Mouse (Mus musculus) midbrain, embryonic 13.5 days (tissue): ENCODE data around the gene Gpr160. TPM values are rescaled to one million over a fixed set of nuclear protein-coding genes. Genes with fewer than 3 reads are reported as not detected.
A peak's percentile ranks its signal among the peaks of the same experiment; 100 is the strongest.

Source experiments
- ATAC-seq: fragments of 200-750 bp; cut with Nextera tagmentation; 2 replicates; pipeline ENCODE4 v1.8.0; 2017; ENCODE audit warnings: mild to moderate bottlenecking, moderate TSS enrichment, moderate library complexity
- H3K27ac ChIP-seq: fragments of 300-500 bp; sonication (generic); 2 replicates; pipeline ENCODE4 v1.5.1; 2015; ENCODE audit warnings: inconsistent platforms, mild to moderate bottlenecking, moderate library complexity
- H3K27me3 ChIP-seq: fragments of 300-500 bp; sonication (generic); 2 replicates; pipeline ENCODE4 v1.6.1; 2015; ENCODE audit warnings: mild to moderate bottlenecking, inconsistent platforms
- H3K36me3 ChIP-seq: fragments of 300-500 bp; sonication (generic); 2 replicates; pipeline ENCODE4 v1.6.1; 2015; ENCODE audit warnings: mild to moderate bottlenecking, inconsistent platforms
- H3K4me1 ChIP-seq: fragments of 300-500 bp; sonication (generic); replicated peaks from 2 replicates; pipeline ENCODE4 v1.6.1; 2015; ENCODE audit warnings: inconsistent platforms
- H3K4me2 ChIP-seq: fragments of 300-500 bp; sonication (generic); replicated peaks from 2 replicates; pipeline ENCODE4 v1.6.1; 2015; ENCODE audit warnings: moderate library complexity, mild to moderate bottlenecking, inconsistent platforms
- H3K4me3 ChIP-seq: fragments of 300-500 bp; sonication (generic); replicated peaks from 2 replicates; pipeline ENCODE4 v1.5.1; 2015; ENCODE audit warnings: mild to moderate bottlenecking, inconsistent platforms
- H3K9ac ChIP-seq: fragments of 300-500 bp; sonication (generic); replicated peaks from 2 replicates; pipeline ENCODE4 v1.6.1; 2015; ENCODE audit warnings: mild to moderate bottlenecking, inconsistent platforms
- H3K9me3 ChIP-seq: fragments of 300-500 bp; sonication (generic); 2 replicates; pipeline ENCODE4 v1.6.1; 2016; ENCODE audit warnings: mild to moderate bottlenecking, inconsistent platforms
- whole genome bisulfite sequencing: fragments of 180-500 bp; shearing (Covaris S2); methylation state at CpG from one replicate; pipeline ENCODE4 v1.1.7; 2015; 5-methylcytosine and 5-hydroxymethylcytosine counted together
- polyA plus RNA-seq: library from polyadenylated mRNA; unstranded; fragments of >200 nt; fragmentation: Nextera tagmentation; extraction: Ambion mirVana; gene quantifications from 2 replicates; pipeline ENCODE4 v1.2.1, GENCODE M21; 2015

The Gpr160 gene
- polyA plus RNA-seq, 1 experiment from 2014 or later = 0.90 TPM

DNA sequence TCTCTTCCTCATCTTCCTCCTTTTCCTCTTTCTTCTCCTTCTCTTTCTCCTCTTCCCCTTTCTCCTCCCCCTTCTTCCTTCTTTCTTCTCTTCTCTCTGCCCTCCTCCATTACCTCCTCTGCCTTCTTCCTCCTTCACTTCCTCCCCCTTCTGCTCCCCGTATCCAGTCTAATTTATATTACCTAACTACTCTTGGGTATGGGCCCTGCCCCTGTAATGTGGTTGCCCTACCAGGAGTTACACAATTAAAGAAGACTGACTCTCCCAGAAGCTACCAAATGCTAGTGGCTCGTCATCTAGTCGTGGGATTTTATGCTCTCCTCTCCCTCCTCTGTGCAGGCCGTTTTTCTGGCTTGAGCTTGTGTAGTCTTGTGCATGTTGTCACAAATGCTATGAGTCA is 5.0 kb downstream of the Gpr160 start:
- no peak overlapping the region for H3K4me3 ChIP-seq
- H3K27ac ChIP-seq = no peak overlapping the region
- H3K9me3 ChIP-seq = no peaks in the 10 kb centered on the region
- H3K4me1 ChIP-seq = peaks cover 7% of the 10 kb centered on the region
- H3K4me2 ChIP-seq = no peak overlapping the region
- H3K27me3 ChIP-seq = peaks cover 19% of the 10 kb centered on the region
- H3K9ac ChIP-seq = no peak overlapping the region
- ATAC-seq = no peak
- WGBS = 90% methylated on average over 4 of the region's 4 CpGs
- no peaks in the 10 kb centered on the region for H3K36me3 ChIP-seq

DNA sequence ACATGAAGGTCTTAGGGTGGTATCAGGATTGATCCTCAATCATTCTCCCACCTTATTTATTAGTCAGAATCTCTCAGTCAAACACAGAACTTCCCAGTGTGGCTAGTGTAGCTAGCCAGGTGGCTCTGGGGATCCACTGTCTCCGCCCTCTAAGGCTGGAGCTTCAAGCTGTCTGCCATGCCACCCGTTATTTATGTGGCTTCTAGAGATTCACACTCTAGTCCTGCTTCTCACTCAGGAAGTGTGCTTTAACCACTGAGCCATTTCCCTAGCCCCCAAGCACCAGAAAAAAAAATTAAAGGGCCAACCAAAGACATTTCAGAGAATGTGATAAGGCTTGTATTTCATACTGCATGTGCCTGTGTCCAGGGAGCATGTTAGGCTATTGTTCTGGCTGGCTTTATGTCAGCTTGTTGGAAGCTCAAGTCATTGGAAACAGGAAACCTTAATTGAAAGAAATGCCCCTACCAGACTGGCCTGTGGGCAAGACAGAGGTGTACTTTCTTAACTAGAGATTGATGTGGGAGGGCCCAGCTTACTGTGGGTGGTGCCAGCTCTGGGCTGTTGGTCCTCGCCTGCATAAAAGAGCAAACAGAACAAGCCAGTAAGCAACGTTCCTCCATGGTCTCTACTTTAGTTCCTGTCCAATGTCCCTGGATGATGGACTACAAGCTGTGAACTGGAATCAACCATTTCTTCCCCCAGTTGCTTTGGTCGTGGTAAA is 8.1 kb downstream of the Gpr160 start:
- WGBS = 80% methylated on average over 5 of the region's 5 CpGs
- Histone ChIP-seq H3K4me3 (no peak overlapping the region), H3K27ac (no peak overlapping the region), H3K36me3 (no peaks in the 10 kb centered on the region), H3K4me1 (no peaks in the 10 kb centered on the region), H3K9me3 (no peaks in the 10 kb centered on the region), H3K27me3 (no peaks in the 10 kb centered on the region), H3K4me2 (no peak overlapping the region), H3K9ac (no peak overlapping the region)
- ATAC-seq = no peak

- H3K9me3 ChIP-seq = no peaks in the 10 kb centered on the region
- H3K9ac ChIP-seq = no peak overlapping the region
- WGBS = 95% methylated on average over 1 of the region's 1 CpGs
- no peaks in the 10 kb centered on the region for H3K36me3 ChIP-seq
- H3K27me3 ChIP-seq = no peaks in the 10 kb centered on the region
- no peak overlapping the region for H3K27ac ChIP-seq
- no peak overlapping the region for H3K4me2 ChIP-seq
- ATAC-seq = no peak
- no peak overlapping the region for H3K4me3 ChIP-seq
- no peaks in the 10 kb centered on the region for H3K4me1 ChIP-seq
These were observed 8.9 kb downstream of the Gpr160 start for GRCm38 (mm10) chr3:30864640-30865039.

GRCm38 (mm10) chr3:30868176-30868575 is 12.4 kb downstream of the Gpr160 start:
- Histone ChIP-seq H3K27ac (no peak overlapping the region), H3K9ac (no peak overlapping the region), H3K4me2 (no peak overlapping the region), H3K4me1 (no peaks in the 10 kb centered on the region), H3K27me3 (no peaks in the 10 kb centered on the region), H3K36me3 (no peaks in the 10 kb centered on the region), H3K4me3 (no peak overlapping the region), H3K9me3 (no peaks in the 10 kb centered on the region)
- 82% methylated on average over 5 of the region's 5 CpGs for WGBS
- ATAC-seq = no peak

- Histone ChIP-seq H3K9ac (no peak overlapping the region), H3K4me1 (no peaks in the 10 kb centered on the region), H3K27me3 (no peaks in the 10 kb centered on the region), H3K9me3 (no peaks in the 10 kb centered on the region), H3K36me3 (no peaks in the 10 kb centered on the region), H3K4me3 (no peak overlapping the region), H3K27ac (no peak overlapping the region), H3K4me2 (no peak overlapping the region)
- ATAC-seq = peak; percentile 40; the same call in 1 of the 2 replicates
- WGBS = 71% methylated on average over 5 of the region's 5 CpGs
These were observed 12.9 kb downstream of the Gpr160 start for GRCm38 (mm10) chr3:30868625-30869024.

DNA sequence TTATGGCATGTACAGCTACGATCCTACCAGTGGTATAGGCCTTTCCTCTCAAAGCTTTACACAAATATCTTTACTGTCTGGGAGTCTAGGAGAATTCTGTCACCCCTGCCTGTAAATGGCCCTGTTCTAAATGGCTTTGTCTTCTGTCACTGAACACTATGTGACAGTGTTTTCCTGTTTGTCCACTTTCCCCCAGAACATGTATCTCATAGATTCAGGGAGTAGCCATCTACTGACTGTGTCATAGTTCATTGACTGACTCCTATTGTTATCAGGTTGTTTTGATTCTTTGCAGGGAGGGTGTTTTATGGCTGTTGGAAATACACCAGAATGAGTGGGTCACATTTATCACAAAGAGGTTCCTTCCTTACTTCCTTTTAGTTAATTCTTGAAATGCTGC is 14.2 kb downstream of the Gpr160 start:
- H3K36me3 ChIP-seq = no peaks in the 10 kb centered on the region
- no peak overlapping the region for H3K4me2 ChIP-seq
- ATAC-seq = no peak
- no peak overlapping the region for H3K27ac ChIP-seq
- H3K27me3 ChIP-seq = no peaks in the 10 kb centered on the region
- H3K9ac ChIP-seq = no peak overlapping the region
- 100% methylated on average over 1 of the region's 1 CpGs for WGBS
- H3K9me3 ChIP-seq = no peaks in the 10 kb centered on the region
- H3K4me3 ChIP-seq = no peak overlapping the region
- no peaks in the 10 kb centered on the region for H3K4me1 ChIP-seq

DNA sequence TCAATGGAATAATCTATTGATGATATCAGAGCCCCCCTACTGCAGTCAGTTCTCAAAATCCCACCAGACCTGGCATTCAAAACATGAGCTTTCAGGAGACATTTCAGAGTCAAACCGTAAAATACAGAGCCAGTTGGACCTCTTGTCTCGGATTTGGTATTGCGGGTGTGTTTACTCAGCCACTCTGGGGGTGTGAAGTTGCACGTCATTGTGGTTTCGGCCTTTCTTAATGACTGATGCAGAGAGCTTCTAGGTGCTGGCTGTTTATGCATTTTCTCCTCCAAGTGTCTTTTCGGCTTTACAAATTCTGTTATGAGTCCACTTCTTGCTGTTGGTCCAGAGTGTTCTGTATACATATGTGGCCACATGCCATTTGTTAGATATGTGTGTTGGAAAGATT is 21.0 kb downstream of the Gpr160 start:
- no peaks in the 10 kb centered on the region for H3K4me1 ChIP-seq
- no peaks in the 10 kb centered on the region for H3K27me3 ChIP-seq
- H3K36me3 ChIP-seq = no peaks in the 10 kb centered on the region
- H3K4me2 ChIP-seq = no peak overlapping the region
- no peak for ATAC-seq
- 92% methylated on average over 6 of the region's 6 CpGs for WGBS
- no peak overlapping the region for H3K27ac ChIP-seq
- H3K9me3 ChIP-seq = no peaks in the 10 kb centered on the region
- no peak overlapping the region for H3K4me3 ChIP-seq
- no peak overlapping the region for H3K9ac ChIP-seq

DNA sequence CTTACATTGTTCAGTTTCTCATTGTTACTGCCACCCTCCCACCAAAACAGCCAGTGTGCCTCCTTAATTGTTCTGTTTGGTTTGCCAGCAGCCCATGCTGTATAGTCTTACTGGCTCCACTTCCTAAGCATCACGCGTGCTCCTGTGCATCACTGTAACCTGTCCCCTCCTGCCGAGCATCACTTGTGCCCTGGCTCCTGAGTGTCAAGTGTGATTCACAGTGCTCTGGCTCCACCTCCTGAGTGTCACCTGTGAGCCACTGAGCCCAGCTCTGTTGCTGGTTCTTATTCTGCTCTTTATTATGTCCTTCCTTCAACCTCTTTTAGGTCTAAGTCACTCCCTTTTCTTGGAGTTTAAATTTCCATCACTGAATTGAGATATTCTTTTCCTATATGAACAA is 31.7 kb downstream of the Gpr160 start:
- H3K9ac ChIP-seq = no peak overlapping the region
- no peaks in the 10 kb centered on the region for H3K9me3 ChIP-seq
- ATAC-seq = no peak
- no peaks in the 10 kb centered on the region for H3K27me3 ChIP-seq
- H3K36me3 ChIP-seq = no peaks in the 10 kb centered on the region
- H3K4me3 ChIP-seq = no peak overlapping the region
- H3K4me1 ChIP-seq = no peaks in the 10 kb centered on the region; the same call in 1 of the 2 replicates
- no peak overlapping the region for H3K4me2 ChIP-seq
- H3K27ac ChIP-seq = no peak overlapping the region
- WGBS = 89% methylated on average over 3 of the region's 3 CpGs

- no peaks in the 10 kb centered on the region for H3K9me3 ChIP-seq
- no peaks in the 10 kb centered on the region; the same call in 1 of the 2 replicates for H3K4me1 ChIP-seq
- no peak for ATAC-seq
- H3K27ac ChIP-seq = no peak overlapping the region
- no peaks in the 10 kb centered on the region for H3K27me3 ChIP-seq
- 0 out of 2 replicates have a peak, but pooled peaks cover 3% of the 10 kb centered on the region for H3K36me3 ChIP-seq
- WGBS = 13% methylated on average over 1 of the region's 1 CpGs
- no peak overlapping the region for H3K4me2 ChIP-seq
- no peak overlapping the region for H3K4me3 ChIP-seq
- no peak overlapping the region for H3K9ac ChIP-seq
These were observed 33.3 kb downstream of the Gpr160 start for GRCm38 (mm10) chr3:30889014-30889413.

GRCm38 (mm10) chr3:30896721-30897120 is 41.0 kb downstream of the Gpr160 start:
- Histone ChIP-seq H3K4me1 (no peaks in the 10 kb centered on the region), H3K9ac (no peak overlapping the region), H3K27me3 (no peaks in the 10 kb centered on the region), H3K9me3 (no peaks in the 10 kb centered on the region), H3K4me3 (no peak overlapping the region), H3K27ac (no peak overlapping the region), H3K4me2 (no peak overlapping the region), H3K36me3 (peaks cover 31% of the 10 kb centered on the region)
- no peak for ATAC-seq
- 89% methylated on average over 5 of the region's 5 CpGs for WGBS

- no peak overlapping the region for H3K27ac ChIP-seq
- no peaks in the 10 kb centered on the region for H3K4me1 ChIP-seq
- no peak for ATAC-seq
- H3K4me2 ChIP-seq = no peak overlapping the region
- no peak overlapping the region for H3K4me3 ChIP-seq
- H3K27me3 ChIP-seq = no peaks in the 10 kb centered on the region
- H3K36me3 ChIP-seq = peaks cover 39% of the 10 kb centered on the region
- no peaks in the 10 kb centered on the region for H3K9me3 ChIP-seq
- 96% methylated on average over 8 of the region's 8 CpGs for WGBS
- no peak overlapping the region for H3K9ac ChIP-seq
These were observed 43.7 kb downstream of the Gpr160 start for GRCm38 (mm10) chr3:30899407-30899806.

DNA sequence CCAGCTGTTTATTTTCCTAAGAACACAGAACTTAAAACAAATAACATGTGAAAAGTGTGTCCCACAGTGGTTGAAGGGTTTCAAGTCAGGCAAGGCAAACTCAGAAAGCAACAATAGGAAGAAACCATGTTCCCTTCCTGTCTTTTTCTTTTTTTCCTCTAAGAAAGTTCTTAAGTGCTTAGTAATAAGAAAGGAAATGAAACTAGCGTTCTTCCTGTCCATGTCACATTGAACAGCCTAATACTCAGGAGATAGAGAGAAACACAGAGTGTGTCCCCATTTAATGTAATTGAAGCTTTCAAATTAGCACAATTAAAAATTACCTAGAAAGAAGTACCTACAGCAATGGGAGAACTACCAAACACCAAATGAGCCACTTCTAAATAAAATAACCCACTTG is 48.9 kb downstream of the Gpr160 start:
- no peaks in the 10 kb centered on the region for H3K9me3 ChIP-seq
- no peaks in the 10 kb centered on the region for H3K27me3 ChIP-seq
- H3K4me2 ChIP-seq = no peak overlapping the region
- H3K4me3 ChIP-seq = no peak overlapping the region
- H3K4me1 ChIP-seq = no peaks in the 10 kb centered on the region
- peaks cover 54% of the 10 kb centered on the region for H3K36me3 ChIP-seq
- no peak overlapping the region for H3K9ac ChIP-seq
- no peak for ATAC-seq
- no peak overlapping the region for H3K27ac ChIP-seq
- WGBS = 100% methylated on average over 1 of the region's 1 CpGs

- Histone ChIP-seq H3K27ac (no peak overlapping the region), H3K4me2 (no peak overlapping the region), H3K9me3 (no peaks in the 10 kb centered on the region), H3K27me3 (no peaks in the 10 kb centered on the region), H3K9ac (no peak overlapping the region), H3K4me1 (no peaks in the 10 kb centered on the region), H3K4me3 (no peak overlapping the region), H3K36me3 (peaks cover 59% of the 10 kb centered on the region)
- no peak for ATAC-seq
- 93% methylated on average over 4 of the region's 4 CpGs for WGBS
These were observed 61.4 kb downstream of the Gpr160 start for GRCm38 (mm10) chr3:30917160-30917559.
